Mouse (Mus musculus): Measurements from ENCODE around the gene Calcoco2. TPM values are rescaled to one million over a fixed set of nuclear protein-coding genes. Genes with fewer than 3 reads are reported as not detected.

The Calcoco2 gene
- total RNA-seq, 2 experiments from 2014 or later: not detected

DNA sequence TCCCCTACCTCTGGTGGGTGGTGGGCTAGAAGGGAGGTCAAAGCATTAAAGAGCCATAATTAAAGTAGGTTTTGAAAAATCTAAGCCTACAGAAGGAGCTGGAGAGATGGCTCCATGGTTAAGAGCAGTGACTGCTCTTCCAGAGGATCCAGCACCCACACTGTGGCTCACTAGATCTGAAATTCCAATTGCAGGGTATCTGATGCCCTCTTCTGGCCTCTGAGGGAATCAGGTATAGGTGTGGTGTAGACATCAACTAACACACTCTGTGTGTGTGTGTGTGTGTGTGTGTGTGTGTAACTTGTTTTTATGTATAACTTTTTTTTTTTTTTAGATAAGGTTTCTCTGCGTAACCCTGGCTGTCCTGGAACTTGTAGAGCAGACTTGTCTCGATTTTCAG lies 20.7 kb downstream of the Calcoco2 start:
- DNase-seq: no peak
- intact Hi-C loops (cut with DNase I; ENCODE audit: low total_unique reads): loop anchor here (5.0 kb wide), 2 partner anchors 36 to 214 kb away; no protein-coding TSS in a partner anchor

DNA sequence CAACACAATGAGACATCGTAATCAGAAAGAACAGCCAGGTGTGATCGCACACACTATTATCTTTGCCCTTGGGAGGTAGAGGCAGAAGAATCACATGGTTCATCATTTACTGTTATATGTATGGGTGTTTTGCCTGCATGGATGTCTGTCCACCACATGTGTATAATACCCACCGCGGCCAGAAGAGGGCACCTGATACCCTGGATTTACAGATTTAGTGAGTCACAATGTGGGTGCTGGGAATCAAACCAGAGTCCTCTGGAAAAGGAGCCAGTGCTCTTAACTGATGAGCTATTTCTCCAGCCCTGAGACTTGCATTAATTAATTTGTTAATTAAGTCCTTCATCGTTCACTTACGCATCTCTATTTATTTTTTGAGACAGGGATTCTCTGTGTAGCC lies 23.8 kb downstream of the Calcoco2 start:
- intact Hi-C loops (cut with DNase I; ENCODE audit: low total_unique reads): no loop called here
- no peak for DNase-seq

DNA sequence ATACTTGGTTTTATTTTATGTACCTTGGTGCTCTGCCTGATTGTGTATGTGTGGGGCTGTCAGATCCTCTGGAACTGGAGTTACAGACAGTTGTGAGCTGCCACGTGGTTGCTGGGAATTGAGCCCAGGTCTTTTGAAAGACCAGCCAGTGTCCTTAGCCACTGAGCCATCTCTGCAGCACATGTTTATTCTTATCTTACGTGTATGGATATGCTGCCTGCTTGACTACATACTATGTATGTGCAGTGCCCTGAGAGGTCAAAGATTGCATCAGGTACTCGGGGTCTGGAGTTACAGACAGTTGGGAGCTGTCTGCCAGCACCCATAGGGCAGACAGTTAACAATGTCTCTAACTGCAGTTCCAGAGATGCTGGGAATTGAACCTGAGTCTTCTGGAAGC lies 29.1 kb downstream of the Calcoco2 start:
- DNase-seq: no peak
- intact Hi-C loops (cut with DNase I; ENCODE audit: low total_unique reads): no loop called here

DNA sequence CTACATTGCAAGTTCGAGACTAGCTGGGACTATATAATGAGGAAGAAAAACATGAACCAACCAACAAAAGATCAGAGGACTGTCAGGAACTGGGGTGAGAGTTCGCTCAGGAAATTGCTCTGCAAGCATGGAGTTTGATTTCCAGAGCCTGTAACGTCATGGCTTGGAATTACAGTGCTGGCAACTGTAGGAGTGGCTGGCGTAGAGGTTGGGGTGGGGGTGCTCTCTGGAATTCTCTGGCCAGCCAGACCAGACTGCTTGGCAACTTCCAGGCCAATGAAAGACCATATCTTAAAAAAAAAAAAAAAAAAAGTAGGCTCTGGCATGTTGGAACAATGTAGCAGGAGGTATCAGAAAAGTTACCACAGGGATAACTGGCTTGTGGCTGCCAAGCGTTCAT lies 31.0 kb downstream of the Calcoco2 start:
- intact Hi-C loops (cut with DNase I; ENCODE audit: low total_unique reads): no loop called here
- no peak for DNase-seq

DNA sequence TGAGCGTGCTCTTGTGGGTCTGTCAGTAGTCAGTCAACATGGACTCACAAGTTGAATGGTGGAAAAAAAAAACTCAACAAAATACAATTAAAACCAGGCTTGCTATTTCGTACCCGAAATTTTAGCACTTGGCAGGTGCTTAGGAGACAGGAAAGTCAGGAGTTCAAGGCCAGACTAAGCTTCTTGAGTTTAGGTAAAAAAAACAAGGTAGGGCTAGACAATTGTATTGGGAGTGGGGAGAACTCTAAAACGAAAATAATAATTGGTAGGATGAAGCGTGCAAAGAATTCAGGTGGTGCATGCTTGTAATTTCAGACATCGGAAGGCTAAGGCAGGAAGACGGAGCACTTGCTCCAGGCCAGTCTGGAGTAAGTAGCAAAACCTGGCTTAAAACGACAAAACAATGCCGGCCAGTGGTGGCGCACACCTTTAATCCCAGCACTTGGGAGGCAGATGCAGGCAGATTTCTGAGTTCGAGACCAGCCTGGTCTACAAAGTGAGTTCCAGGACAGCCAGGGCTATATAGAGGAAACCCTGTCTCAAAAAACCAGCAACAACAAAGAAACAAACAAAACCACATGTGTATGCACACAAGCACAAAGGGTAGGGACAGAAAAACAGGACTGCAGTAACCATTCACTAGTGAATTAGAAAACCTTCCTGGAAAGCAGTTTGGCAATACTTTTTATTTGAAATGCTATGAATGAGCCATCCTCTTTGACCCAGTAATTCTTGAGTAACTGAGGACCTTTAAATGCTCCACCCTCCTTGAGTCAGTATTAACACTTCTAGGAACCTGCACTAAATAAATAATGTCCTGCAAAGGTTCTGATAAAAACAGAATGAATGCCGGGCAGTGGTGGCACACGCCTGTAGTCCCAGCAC lies 35.3 kb downstream of the Calcoco2 start:
- intact Hi-C loops (cut with DNase I; ENCODE audit: low total_unique reads): no loop called here

DNA sequence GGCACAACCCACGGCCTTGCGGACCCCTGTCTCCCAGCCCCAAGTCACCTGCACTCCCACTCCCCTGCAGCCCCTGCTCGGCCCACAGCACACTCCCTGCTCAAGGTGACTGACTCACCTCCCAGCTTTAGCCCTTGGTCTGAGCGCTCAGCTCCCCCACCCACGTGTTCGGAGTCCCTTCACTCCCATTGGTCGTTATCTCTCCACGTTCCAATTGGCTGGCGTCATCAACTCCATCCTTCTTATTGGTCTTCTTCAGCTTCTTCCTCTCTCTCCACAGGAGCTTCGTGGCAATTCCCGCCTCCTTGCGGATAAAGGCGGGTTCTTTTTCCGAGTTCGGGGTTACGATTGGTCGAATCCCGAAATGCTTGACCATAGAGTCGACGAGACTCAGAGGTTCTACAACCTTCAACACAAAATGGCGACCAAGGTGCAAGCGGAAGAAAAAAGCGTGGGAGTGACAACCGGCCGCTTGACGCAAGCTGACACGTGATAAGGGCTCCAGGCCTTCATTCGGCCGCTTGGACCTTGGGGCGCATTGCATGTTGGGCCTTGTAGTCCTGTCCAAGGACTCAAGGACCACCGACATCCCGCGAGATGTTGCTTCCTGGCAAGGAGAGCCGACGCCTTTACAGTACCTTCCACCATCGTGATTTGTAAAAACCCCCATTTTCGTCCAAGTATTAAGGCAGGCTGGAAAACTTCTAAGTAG lies 36.1 kb downstream of the Calcoco2 start, which contains the start of gene Atp5g1:
Gene Atp5g1 (minus strand): TSS at position 162 of the 712 bp plus-strand sequence.
- peak; percentile 96 for DNase-seq
- intact Hi-C loops (cut with DNase I; ENCODE audit: low total_unique reads): no loop called here

More for the DNA sequence above, 35.3 kb downstream of the Calcoco2 start:
- DNase-seq: no peak

- intact Hi-C loops (cut with DNase I; ENCODE audit: low total_unique reads): no loop called here
Measured at GRCm38 (mm10) chr11:96075177-96075508, 36.6 kb downstream of the Calcoco2 start.

DNA sequence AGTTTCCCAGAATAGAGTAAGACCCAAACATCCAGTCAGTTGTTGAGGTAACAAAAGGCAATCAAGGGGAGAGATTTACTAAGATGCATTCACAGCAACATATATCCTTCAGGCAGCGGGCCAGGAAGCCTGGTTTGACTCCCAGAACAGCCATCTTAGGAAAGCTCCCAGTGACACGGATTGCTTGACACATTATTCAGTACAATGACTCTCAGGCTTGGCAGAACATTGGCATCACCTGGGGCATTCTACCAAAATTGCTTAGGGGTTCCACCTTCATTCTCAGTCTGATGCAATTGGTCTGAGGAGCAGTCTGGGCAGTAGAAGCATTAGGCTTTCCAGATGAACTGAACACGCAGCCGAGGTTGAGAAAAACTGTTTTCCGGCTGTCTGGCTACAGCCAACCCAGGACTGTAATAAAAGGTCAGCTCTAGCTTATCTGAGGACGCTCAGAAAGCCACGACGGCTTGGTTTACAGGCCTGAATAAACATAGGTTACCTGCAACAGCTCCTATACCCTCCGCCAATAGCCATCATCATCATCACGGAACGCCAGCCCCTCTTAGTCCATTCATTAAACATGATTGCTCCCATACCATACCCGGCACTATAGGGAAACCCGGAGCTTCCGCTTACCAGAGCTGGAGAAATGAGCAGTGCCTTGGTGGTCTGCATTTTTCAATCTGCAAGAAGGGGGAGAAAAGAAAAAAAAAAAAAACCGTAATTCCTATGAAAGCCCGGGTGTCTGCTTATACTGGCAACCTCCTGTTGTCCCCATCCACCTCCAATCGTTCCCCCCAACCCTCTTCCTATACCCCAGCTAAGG lies 37.2 kb downstream of the Calcoco2 start:
- intact Hi-C loops (cut with DNase I; ENCODE audit: low total_unique reads): no loop called here
- no peak for DNase-seq

More at GRCm38 (mm10) chr11:96075177-96075508, 36.6 kb downstream of the Calcoco2 start:
- no peak for DNase-seq

- no peak for DNase-seq
- intact Hi-C loops (cut with DNase I; ENCODE audit: low total_unique reads): no loop called here
Measured at GRCm38 (mm10) chr11:96073295-96073993, 38.3 kb downstream of the Calcoco2 start.

GRCm38 (mm10) chr11:96071013-96071412 lies 40.8 kb downstream of the Calcoco2 start:
- no peak for DNase-seq
- intact Hi-C loops (cut with DNase I; ENCODE audit: low total_unique reads): no loop called here

DNA sequence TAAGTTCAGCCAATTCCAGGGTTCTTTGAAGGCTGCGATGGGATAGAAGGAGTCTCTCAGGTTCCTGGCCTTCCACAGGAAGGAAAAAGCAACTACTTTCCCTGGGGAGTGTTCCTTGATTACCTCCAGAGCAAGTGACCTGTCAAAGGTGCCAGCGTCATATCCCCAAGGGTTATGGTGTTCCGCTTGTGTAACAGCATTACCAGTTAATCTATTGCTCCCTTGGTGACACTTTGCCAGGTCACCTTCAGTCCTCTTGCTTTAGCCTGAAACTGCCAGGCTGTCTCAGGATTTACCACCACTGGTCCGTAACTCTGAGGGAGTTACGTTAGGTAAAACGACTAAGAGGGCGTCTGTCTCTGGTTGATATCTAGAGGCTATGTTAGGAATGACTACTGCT lies 41.4 kb downstream of the Calcoco2 start:
- no peak for DNase-seq
- intact Hi-C loops (cut with DNase I; ENCODE audit: low total_unique reads): no loop called here

DNA sequence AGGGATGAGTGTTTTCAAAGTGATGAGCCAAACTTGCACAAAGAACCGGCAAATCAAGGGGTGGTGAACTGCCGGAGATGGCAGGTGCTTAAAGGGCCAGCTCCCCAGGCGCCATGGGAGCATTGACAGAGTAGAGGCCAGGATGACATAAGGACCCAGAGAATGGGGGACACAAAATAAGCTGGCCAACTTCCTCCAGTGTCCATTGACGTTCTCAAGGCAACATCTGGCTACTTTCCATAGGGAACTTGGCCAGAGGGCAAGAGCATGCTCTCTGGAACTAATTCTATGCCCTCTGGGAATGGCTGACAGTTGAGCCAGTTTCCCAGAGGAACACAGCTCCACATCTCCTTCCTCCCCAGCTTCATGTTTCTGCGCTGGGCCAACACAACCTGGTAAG lies 43.5 kb downstream of the Calcoco2 start:
- intact Hi-C loops (cut with DNase I; ENCODE audit: low total_unique reads): no loop called here
- no peak for DNase-seq

- peak; percentile 99 for DNase-seq
- intact Hi-C loops (cut with DNase I; ENCODE audit: low total_unique reads): no loop called here
Measured at GRCm38 (mm10) chr11:96065215-96065911, 46.4 kb downstream of the Calcoco2 start, which contains the start of gene Ube2z. Ube2z (minus strand) TSS chr11:96065388.

- intact Hi-C loops (cut with DNase I; ENCODE audit: low total_unique reads): no loop called here
- no peak for DNase-seq
Measured at GRCm38 (mm10) chr11:96064521-96065214, 47.1 kb downstream of the Calcoco2 start.

GRCm38 (mm10) chr11:96058309-96058708 lies 53.5 kb downstream of the Calcoco2 start:
- intact Hi-C loops (cut with DNase I; ENCODE audit: low total_unique reads): no loop called here

GRCm38 (mm10) chr11:96050854-96051253 lies 60.9 kb downstream of the Calcoco2 start:
- intact Hi-C loops (cut with DNase I; ENCODE audit: low total_unique reads): no loop called here
- DNase-seq: no peak

More at GRCm38 (mm10) chr11:96058309-96058708, 53.5 kb downstream of the Calcoco2 start:
- no peak for DNase-seq

- intact Hi-C loops (cut with DNase I; ENCODE audit: low total_unique reads): no loop called here
- no peak for DNase-seq
Measured at GRCm38 (mm10) chr11:96049939-96050338, 61.8 kb downstream of the Calcoco2 start.
